Mouse (Mus musculus) gastrocnemius, adult 8-10 months (tissue): ENCODE measurements at regions not wholly inside any gene's neighbourhood (a gene's known extent, or its start where the extent isn't known, plus 50 kb on each side); places are given as distances from the start of the nearest gene placed in this dataset.

Experiments used
- DNase-seq, 2 experiments: peaks; one replicate each; pipeline ENCODE4 v3.0.0; 2022; ENCODE audit warnings: low spot score in 2 of 2

- DNase-seq: no peak
Measured at GRCm38 (mm10) chr3:19067141-19067757, 561.2 kb downstream of the 1700064H15Rik start.
